Mouse (Mus musculus): ENCODE results near the gene Gpbar1. TPM values are rescaled to one million over a fixed set of nuclear protein-coding genes. Genes with fewer than 3 reads are reported as not detected.

Gpbar1 gene
- polyA plus RNA-seq (2012; rRNA removed): 3.9 and 4.9 TPM in 2 replicates

GRCm38 (mm10) chr1:74278538-74278937 is at the start of gene Gpbar1:
Gene Gpbar1, plus strand, starts transcription at chr1:74278550.

GRCm38 (mm10) chr1:74235938-74236589 is 42.3 kb upstream of the Gpbar1 start, which contains the start of gene Arpc2:
Gene Arpc2, plus strand, starts transcription at chr1:74236084.

GRCm38 (mm10) chr1:74284543-74285160 is 6.3 kb downstream of the Gpbar1 start, which contains the start of the genes Aamp and Pnkd:
Gene Aamp, minus strand, starts transcription at chr1:74284738.
Gene Pnkd, plus strand, starts transcription at chr1:74284930.

GRCm38 (mm10) chr1:74305522-74305921 is 27.2 kb downstream of the Gpbar1 start, which contains the start of gene Tmbim1:
Gene Tmbim1, minus strand, starts transcription at chr1:74305622.

Other genes with a start within 250 kb of the Gpbar1 start
- gene Tns1, start 154.1 kb upstream of the Gpbar1 start, polyA plus RNA-seq (2012; rRNA removed): 239 and 258 TPM in 2 replicates
- 0.86 and 1.3 TPM in 2 replicates for gene Rufy4, start 153.0 kb upstream of the Gpbar1 start, polyA plus RNA-seq (2012; rRNA removed)
- gene Cxcr2, start 124.6 kb upstream of the Gpbar1 start, polyA plus RNA-seq (2012; rRNA removed): 0.21 and 0.23 TPM in 2 replicates
- not detected in 2 replicates for gene Cxcr1, start 83.9 kb upstream of the Gpbar1 start, polyA plus RNA-seq (2012; rRNA removed)
- 160 and 164 TPM in 2 replicates for gene Arpc2, start 42.5 kb upstream of the Gpbar1 start, polyA plus RNA-seq (2012; rRNA removed)
- gene Aamp, start 6.2 kb downstream of the Gpbar1 start, polyA plus RNA-seq (2012; rRNA removed): 215 and 265 TPM in 2 replicates
- gene Pnkd, start 6.4 kb downstream of the Gpbar1 start, polyA plus RNA-seq (2012; rRNA removed): 70.9 and 78.6 TPM in 2 replicates
- 205 and 273 TPM in 2 replicates for gene Tmbim1, start 27.1 kb downstream of the Gpbar1 start, polyA plus RNA-seq (2012; rRNA removed)
- gene Catip, start 83.6 kb downstream of the Gpbar1 start, polyA plus RNA-seq (2012; rRNA removed): 7.0 and 7.4 TPM in 2 replicates
- 38.4 and 39.4 TPM in 2 replicates for gene Slc11a1, start 96.6 kb downstream of the Gpbar1 start, polyA plus RNA-seq (2012; rRNA removed)
- 176 and 180 TPM in 2 replicates for gene Ctdsp1, start 113.0 kb downstream of the Gpbar1 start, polyA plus RNA-seq (2012; rRNA removed)
- gene Vil1, start 130.8 kb downstream of the Gpbar1 start, polyA plus RNA-seq (2012; rRNA removed): 1.8 and 2.7 TPM in 2 replicates
- gene Cnot9, start 227.5 kb downstream of the Gpbar1 start, polyA plus RNA-seq (2012; rRNA removed): 21.1 and 26.1 TPM in 2 replicates